Mouse (Mus musculus) G1E (cell line): ENCODE data around the gene Tbc1d22a. TPM values are rescaled to one million over a fixed set of nuclear protein-coding genes. Genes with fewer than 3 reads are reported as not detected.
"Not testable (repeated sequence)": the region's sequence is repeated elsewhere in the genome, so short reads cannot be mapped to it uniquely, and the experiment has no call there.

ENCODE experiments used
- ATAC-seq: 2 replicates; pipeline ENCODE4 v1.8.0; 2016; ENCODE audit warnings: mild to moderate bottlenecking; ENCODE audit not compliant: insufficient number of reproducible peaks, poor library complexity, low FRiP score, severe bottlenecking; ENCODE audit errors: extremely low read depth
- DNase-seq: peaks from one replicate; pipeline ENCODE4 v3.0.0; 2012; ENCODE audit warnings: low spot score
- H3K27me3 ChIP-seq: 2 replicates; pipeline ENCODE4 v1.6.1; 2012; ENCODE audit warnings: mild to moderate bottlenecking, low read length, inconsistent platforms; ENCODE audit not compliant: insufficient read depth
- H3K36me3 ChIP-seq: replicated peaks from 2 replicates; pipeline ENCODE3; 2012; ENCODE audit warnings: mild to moderate bottlenecking, inconsistent platforms
- H3K4me1 ChIP-seq: 2 replicates; pipeline ENCODE4 v1.6.1; 2012; ENCODE audit warnings: low read depth, low read length, inconsistent platforms, mixed read lengths; ENCODE audit not compliant: insufficient read depth
- H3K4me3 ChIP-seq: 2 replicates; pipeline ENCODE4 v1.5.1; 2012; ENCODE audit warnings: low read depth, mild to moderate bottlenecking, inconsistent platforms, low read length, moderate library complexity, mixed read lengths
- H3K9me3 ChIP-seq: replicated peaks from 2 replicates; pipeline ENCODE4 v1.6.1; 2012; ENCODE audit warnings: inconsistent platforms
- CTCF ChIP-seq: IDR thresholded peaks from 2 replicates; pipeline ENCODE4 v1.5.1; 2012; ENCODE audit warnings: low read depth, low read length, inconsistent platforms, mixed read lengths
- GATA1 ChIP-seq: IDR thresholded peaks from 2 replicates; pipeline ENCODE4 v1.6.1; 2012; ENCODE audit warnings: borderline replicate concordance, low read length, inconsistent platforms, mixed read lengths
- GATA2 ChIP-seq: IDR thresholded peaks from 2 replicates; pipeline ENCODE4 v1.6.1; 2012; ENCODE audit warnings: low read depth, low read length, inconsistent platforms, borderline replicate concordance
- POLR2AphosphoS5 ChIP-seq: IDR thresholded peaks from 2 replicates; pipeline ENCODE4 v1.6.1; 2012; ENCODE audit warnings: low read depth, low read length, inconsistent platforms; ENCODE audit not compliant: insufficient replicate concordance
- TAL1 ChIP-seq: conservative IDR thresholded peaks from 2 replicates; pipeline ENCODE4 v1.6.1; 2012; ENCODE audit warnings: low read depth, low read length, inconsistent platforms, mixed read lengths
- polyA plus RNA-seq: library from polyadenylated mRNA; stranded (reverse); fragments of >175 nt; gene quantifications from 2 replicates; pipeline ENCODE4 v1.2.3, GENCODE M21; 2012
- total RNA-seq, 2 experiments: library from RNA; stranded (forward) in 1 of 2; stranded (reverse) in 1 of 2; fragments of 200-1000 nt in 1 of 2; fragments of >200 nt in 1 of 2; fragmentation: Nextera tagmentation in 1 of 2; gene quantifications; 2 replicates each; pipeline ENCODE4 v1.2.3; 2014 to 2017

Gene Tbc1d22a
- total and polyA plus RNA-seq, 3 experiments, result 11.5 to 13.6 (median 11.9) TPM

DNA sequence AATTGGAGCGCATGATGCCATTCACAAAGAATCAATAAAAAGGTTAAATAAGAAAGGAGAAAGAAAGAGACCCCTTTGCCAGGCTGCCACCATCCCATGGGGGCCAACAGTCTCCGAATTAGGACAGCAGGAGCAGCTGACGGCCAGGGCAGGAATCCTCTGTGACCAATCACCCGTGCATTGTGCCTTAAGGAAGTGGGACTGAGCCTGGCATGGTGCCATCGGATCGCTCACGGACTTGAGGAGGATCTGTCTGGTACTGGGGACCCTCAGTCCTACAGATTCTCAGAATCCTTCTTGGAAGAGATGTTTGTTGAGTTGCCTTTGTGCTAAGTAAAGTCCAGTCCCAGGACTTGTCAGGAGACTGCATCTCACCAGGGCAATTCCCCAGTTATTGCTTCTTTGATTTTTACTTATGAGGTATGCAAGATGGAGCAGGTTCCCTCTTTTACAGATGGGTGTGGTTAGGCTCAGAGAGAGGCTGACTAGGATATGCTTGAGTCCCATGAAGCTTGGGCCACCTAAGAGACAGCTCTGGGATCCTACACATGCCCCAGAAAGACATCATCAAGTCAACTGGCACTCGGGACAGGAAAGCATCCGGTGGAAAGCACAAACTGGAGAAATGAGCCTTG lies 12.4 kb upstream of the Tbc1d22a start:
- DNase-seq (no peak), ATAC-seq (no peak)
- H3K4me3 ChIP-seq, result no peak overlapping the region
- no peaks in the 10 kb centered on the region for H3K36me3 ChIP-seq
- H3K27me3 ChIP-seq, result peaks cover 27% of the 10 kb centered on the region
- peaks cover 47% of the 10 kb centered on the region for H3K4me1 ChIP-seq
- no peaks in the 10 kb centered on the region for H3K9me3 ChIP-seq
- TF ChIP-seq POLR2AphosphoS5 (no peak), CTCF (no peak), GATA1 (no peak), TAL1 (no peak), GATA2 (no peak)

DNA sequence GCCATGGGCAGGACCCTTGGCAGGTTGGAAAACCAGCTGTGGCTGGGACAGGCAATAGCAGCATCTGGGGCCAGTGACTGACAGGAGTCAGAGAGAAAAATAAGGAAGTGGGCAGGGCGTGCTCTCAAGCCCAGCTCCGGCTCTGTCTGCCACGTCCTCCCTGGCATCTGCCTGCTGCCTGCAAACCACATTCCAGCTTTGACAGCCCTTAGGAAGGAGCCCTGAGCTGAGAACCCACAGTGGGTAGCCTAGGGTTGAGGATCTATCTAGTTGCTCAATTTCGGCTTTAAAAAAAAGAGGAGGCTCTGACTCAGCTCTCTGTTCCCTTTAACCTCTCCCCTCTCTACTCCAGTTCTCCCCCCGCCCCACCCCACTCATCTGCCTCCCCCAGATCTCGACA lies 11.6 kb upstream of the Tbc1d22a start:
- no peak for TF ChIP-seq GATA1
- TF ChIP-seq POLR2AphosphoS5, result no peak
- no peak for TF ChIP-seq CTCF
- TF ChIP-seq TAL1, result no peak
- no peak for TF ChIP-seq GATA2
- ATAC-seq (peak; percentile 75), DNase-seq (peak; percentile 79)
- no peaks in the 10 kb centered on the region for H3K36me3 ChIP-seq
- H3K27me3 ChIP-seq, result peaks cover 26% of the 10 kb centered on the region
- no peaks in the 10 kb centered on the region for H3K9me3 ChIP-seq
- H3K4me3 ChIP-seq, result peak overlapping the region; percentile 63; the same call in 1 of the 2 replicates
- H3K4me1 ChIP-seq, result peaks cover 47% of the 10 kb centered on the region

DNA sequence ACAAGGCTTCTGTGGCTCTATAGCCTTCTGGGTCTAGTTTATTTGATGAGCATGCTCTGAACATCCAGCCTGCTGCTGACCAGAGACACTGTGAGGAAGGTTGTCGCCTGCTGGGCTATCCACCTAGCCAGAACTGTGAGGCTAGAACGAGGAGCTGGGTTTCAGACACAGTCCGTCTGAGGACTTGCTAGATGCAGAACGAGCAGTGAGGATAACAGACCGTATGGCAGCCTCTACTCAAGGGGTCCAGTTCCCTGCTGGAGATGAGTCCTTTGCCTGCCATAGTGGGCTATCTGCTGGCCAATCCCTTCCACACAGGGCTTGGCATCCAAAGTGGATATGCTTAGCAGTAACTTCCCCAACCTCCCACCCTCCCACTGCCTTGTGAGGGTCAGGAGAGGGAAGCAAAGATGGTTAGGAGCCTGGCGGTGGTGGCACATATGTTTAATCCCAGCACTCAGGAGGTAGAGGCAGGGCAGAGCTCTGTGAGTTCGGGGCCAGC lies 10.9 kb upstream of the Tbc1d22a start:
- Histone ChIP-seq H3K4me3 (peak overlapping the region; percentile 63), H3K36me3 (no peaks in the 10 kb centered on the region), H3K27me3 (peaks cover 19% of the 10 kb centered on the region), H3K9me3 (no peaks in the 10 kb centered on the region), H3K4me1 (peaks cover 47% of the 10 kb centered on the region)
- DNase-seq, result no peak
- TF ChIP-seq TAL1, result no peak
- TF ChIP-seq POLR2AphosphoS5, result no peak
- no peak for ATAC-seq

DNA sequence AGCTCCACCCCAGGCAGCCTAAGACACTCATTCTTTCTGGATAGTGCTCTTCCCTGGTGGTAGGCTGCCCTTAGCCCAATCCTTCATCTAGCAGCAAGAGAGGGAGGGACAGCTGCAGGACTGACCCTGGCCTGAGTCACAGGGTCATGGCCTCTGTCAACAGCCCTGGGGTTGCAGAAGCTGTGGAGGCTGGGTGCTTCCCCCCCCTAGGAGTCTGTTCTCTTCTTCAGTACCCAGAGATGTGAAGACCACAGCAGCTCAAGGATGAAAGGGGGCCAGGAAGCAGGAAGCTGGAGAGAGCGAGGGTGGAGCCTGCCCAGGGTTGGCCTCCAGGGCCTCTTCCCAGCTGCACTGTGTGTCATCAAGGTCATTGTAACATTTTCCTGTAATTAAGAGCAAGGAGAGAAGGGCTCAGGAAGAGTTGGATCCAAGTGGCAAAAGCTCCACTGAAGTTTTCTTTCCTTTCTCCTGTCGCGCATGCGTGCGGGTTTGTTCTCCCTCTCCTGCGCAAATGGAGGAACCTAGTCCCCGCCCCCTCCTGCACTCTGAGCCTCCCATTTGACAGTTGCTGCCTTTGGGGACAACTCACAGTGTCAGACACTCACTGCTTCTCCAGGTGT lies 10.2 kb upstream of the Tbc1d22a start:
- ATAC-seq (no peak), DNase-seq (no peak)
- Histone ChIP-seq H3K36me3 (peaks cover 7% of the 10 kb centered on the region), H3K4me1 (peaks cover 47% of the 10 kb centered on the region), H3K27me3 (peaks cover 15% of the 10 kb centered on the region), H3K4me3 (peak overlapping the region; percentile 31; the same call in 1 of the 2 replicates), H3K9me3 (no peaks in the 10 kb centered on the region)
- TF ChIP-seq TAL1, result no peak
- no peak for TF ChIP-seq GATA1
- no peak for TF ChIP-seq POLR2AphosphoS5
- TF ChIP-seq GATA2, result no peak
- TF ChIP-seq CTCF, result no peak

DNA sequence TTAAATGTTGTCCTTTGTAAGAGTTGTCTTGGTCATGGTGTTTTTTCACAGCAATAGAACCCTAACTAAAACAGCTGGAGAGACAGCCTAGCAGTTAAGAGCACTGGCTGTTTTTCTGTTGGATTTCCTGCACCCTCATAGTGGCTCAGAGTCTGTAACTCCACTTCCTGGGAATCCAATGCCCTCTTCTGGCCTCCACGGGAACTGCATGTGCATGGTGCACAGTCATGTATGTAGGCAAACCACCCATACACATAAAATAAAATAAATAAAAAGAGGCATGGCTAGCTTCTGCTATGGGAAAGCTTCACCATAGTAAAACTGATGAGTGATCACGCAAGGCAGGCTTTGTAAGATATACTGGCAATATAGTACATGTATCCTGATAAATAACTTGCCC lies 9.0 kb upstream of the Tbc1d22a start:
- H3K9me3 ChIP-seq, result no peaks in the 10 kb centered on the region
- ATAC-seq (no peak), DNase-seq (no peak)
- H3K4me1 ChIP-seq, result peaks cover 44% of the 10 kb centered on the region
- no peak overlapping the region for H3K4me3 ChIP-seq
- TF ChIP-seq CTCF, result peak; percentile 68
- no peak for TF ChIP-seq TAL1
- TF ChIP-seq POLR2AphosphoS5, result no peak
- no peak for TF ChIP-seq GATA2
- TF ChIP-seq GATA1, result no peak
- peaks cover 15% of the 10 kb centered on the region for H3K36me3 ChIP-seq
- H3K27me3 ChIP-seq, result peaks cover 5% of the 10 kb centered on the region; the same call in 1 of the 2 replicates

DNA sequence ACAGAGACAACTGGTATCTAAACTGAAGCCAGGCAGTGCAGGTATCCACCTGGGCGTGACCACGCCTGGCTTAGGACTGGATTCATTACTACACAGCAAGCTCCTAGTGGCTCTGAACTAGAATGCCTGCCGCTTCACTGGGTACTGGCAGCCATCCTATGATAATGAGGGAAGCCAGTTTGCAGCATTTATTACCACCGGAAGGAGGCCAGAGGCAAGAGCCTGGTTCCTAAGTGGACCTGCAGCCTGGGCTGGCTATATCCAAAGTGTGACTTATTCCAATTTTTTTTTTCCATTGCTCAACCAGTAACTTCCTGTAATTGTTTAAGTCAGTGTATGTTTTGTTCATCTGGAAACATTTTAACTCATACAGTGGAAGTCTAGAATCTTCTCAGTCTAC lies 7.9 kb upstream of the Tbc1d22a start:
- TF ChIP-seq GATA2, result no peak
- TF ChIP-seq TAL1, result no peak
- TF ChIP-seq POLR2AphosphoS5, result no peak
- no peak for TF ChIP-seq CTCF
- TF ChIP-seq GATA1, result no peak
- ATAC-seq (no peak), DNase-seq (no peak)
- peaks cover 2% of the 10 kb centered on the region; the same call in 1 of the 2 replicates for H3K27me3 ChIP-seq
- H3K4me1 ChIP-seq, result peaks cover 42% of the 10 kb centered on the region
- H3K36me3 ChIP-seq, result peaks cover 26% of the 10 kb centered on the region
- H3K9me3 ChIP-seq, result no peaks in the 10 kb centered on the region
- no peak overlapping the region for H3K4me3 ChIP-seq

DNA sequence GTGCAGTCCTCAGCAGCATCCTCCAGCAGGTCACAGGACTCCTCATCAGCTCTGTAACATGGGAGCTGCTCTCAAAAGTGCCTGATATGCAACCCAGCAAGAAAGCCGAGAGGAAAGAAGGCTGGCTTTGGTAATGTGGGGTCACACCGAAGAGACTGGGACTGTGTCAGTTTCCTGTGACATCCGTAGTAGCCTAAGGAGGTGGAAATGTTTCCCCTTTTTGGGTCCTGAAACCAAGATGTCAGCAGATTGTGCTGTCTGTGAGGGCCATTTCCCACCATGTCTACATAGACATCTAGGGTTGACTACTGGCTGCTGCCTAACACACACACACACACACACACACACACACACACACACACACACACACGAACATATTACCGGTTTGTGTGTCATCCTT lies 2.1 kb upstream of the Tbc1d22a start:
- H3K4me3 ChIP-seq, result peak overlapping the region; percentile 8; the same call in 1 of the 2 replicates
- H3K36me3 ChIP-seq, result peaks cover 46% of the 10 kb centered on the region
- H3K27me3 ChIP-seq, ATAC-seq, DNase-seq, H3K9me3 ChIP-seq: not testable (repeated sequence)
- peaks cover 32% of the 10 kb centered on the region for H3K4me1 ChIP-seq
